Mouse (Mus musculus) spleen, adult 2 months (tissue): Measurements from ENCODE around the gene Glt1d1.

Source experiments
- CTCF ChIP-seq: fragments of 200-500 bp; IDR thresholded peaks from 2 replicates; pipeline ENCODE4 v1.5.1; 2011; ENCODE audit warnings: mild to moderate bottlenecking, inconsistent platforms; ENCODE audit not compliant: insufficient read depth, insufficient read length, insufficient replicate concordance; ENCODE audit errors: extremely low read depth
- POLR2A ChIP-seq: fragments of 200-500 bp; IDR thresholded peaks from 2 replicates; pipeline ENCODE4 v1.6.1; 2011; ENCODE audit warnings: low read depth, low read length, inconsistent platforms

- TF ChIP-seq POLR2A (no peak), CTCF (no peak)
Observed at GRCm38 (mm10) chr5:127595676-127596075, 36.4 kb upstream of the Glt1d1 start.
